Mouse (Mus musculus) G1E (cell line): ENCODE data around the gene Rit1.

Experiments
- CTCF ChIP-seq: IDR thresholded peaks from 2 replicates; pipeline ENCODE4 v1.5.1; 2012; ENCODE audit warnings: low read depth, low read length, inconsistent platforms, mixed read lengths
- GATA1 ChIP-seq: IDR thresholded peaks from 2 replicates; pipeline ENCODE4 v1.6.1; 2012; ENCODE audit warnings: borderline replicate concordance, low read length, inconsistent platforms, mixed read lengths
- GATA2 ChIP-seq: IDR thresholded peaks from 2 replicates; pipeline ENCODE4 v1.6.1; 2012; ENCODE audit warnings: low read depth, low read length, inconsistent platforms, borderline replicate concordance
- POLR2AphosphoS5 ChIP-seq: IDR thresholded peaks from 2 replicates; pipeline ENCODE4 v1.6.1; 2012; ENCODE audit warnings: low read depth, low read length, inconsistent platforms; ENCODE audit not compliant: insufficient replicate concordance
- TAL1 ChIP-seq: conservative IDR thresholded peaks from 2 replicates; pipeline ENCODE4 v1.6.1; 2012; ENCODE audit warnings: low read depth, low read length, inconsistent platforms, mixed read lengths

DNA sequence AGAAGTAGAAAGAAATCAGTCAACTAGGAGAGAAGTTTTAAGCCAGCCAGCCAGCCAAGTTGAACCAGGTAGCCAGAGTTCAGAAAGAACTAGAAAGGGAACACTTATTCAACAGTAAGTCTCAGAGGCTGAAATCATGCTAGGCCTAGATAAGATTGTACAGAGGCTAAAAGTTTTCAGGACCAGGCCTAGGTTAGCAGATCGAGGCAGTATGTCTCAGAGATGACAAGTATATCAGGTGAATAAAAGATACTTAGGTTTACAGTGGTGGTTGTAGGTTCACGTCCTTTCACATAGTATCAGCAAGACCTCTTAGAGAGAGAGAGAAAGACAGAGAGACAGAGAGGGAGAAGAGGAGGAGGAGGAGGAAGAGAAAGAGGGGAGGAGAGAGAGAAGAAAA lies 32.8 kb upstream of the Rit1 start:
- TF ChIP-seq GATA1, result no peak
- no peak for TF ChIP-seq CTCF
- TF ChIP-seq TAL1, result no peak
- no peak for TF ChIP-seq POLR2AphosphoS5
- no peak for TF ChIP-seq GATA2
